Mouse (Mus musculus): ENCODE measurements around the gene Gstt4.

- TF ChIP-seq CTCF (IDR thresholded peaks at IDR 0.05; ENCODE audit: insufficient read depth, low read depth, low read length) (no peak), POLR2A (IDR thresholded peaks at IDR 0.05; ENCODE audit: insufficient read depth, low read depth, low read length) (no peak)
Measured at GRCm38 (mm10) chr10:75828500-75828931, 6.2 kb upstream of the Gstt4 start.
